ENCODE assay signal across 11 mouse cellular contexts in genomic region chr14:73415376-73416035, GRCm38 (mm10). TPM values are rescaled to one million over a fixed set of nuclear protein-coding genes. Genes with fewer than 3 reads are reported as not detected.
DNase-seq lines count a peak whose midpoint lies in the region; ATAC-seq and TF ChIP-seq lines count a peak whose summit lies in the region.
"Had no signal": no experiment of that assay in that cellular context is flagged by ENCODE, and none has a peak within 500 bp of the region (broad histone marks: within the 10 kb centered on the region; RNA-seq: fewer than 3 reads in every experiment).

No protein-coding gene starts in this region.

- peak overlapping the region; percentile 10; the same call in 1 of the 2 replicates for H3K4me3 ChIP-seq in heart, embryonic 12.5 days
- H3K4me3 ChIP-seq in forebrain, embryonic 14.5 days (ENCODE audit: low read depth, low read length) = no peak overlapping the region
- H3K4me3 ChIP-seq in limb, embryonic 14.5 days (replicated peaks; ENCODE audit: low read length) = no peak overlapping the region
- no peak overlapping the region for H3K4me3 ChIP-seq in kidney, embryonic 14.5 days (ENCODE audit: low read length)
- no peak overlapping the region for H3K4me3 ChIP-seq in intestine, postnatal 0 days (ENCODE audit: low read depth, low read length)

- H3K27ac ChIP-seq in heart, embryonic 12.5 days (ENCODE audit: poor library complexity, severe bottlenecking) = no peak overlapping the region; the same call in 1 of the 2 replicates
- no peak overlapping the region for H3K27ac ChIP-seq in forebrain, embryonic 14.5 days (ENCODE audit: low read depth, low read length)
- H3K27ac ChIP-seq in limb, embryonic 14.5 days (replicated peaks; ENCODE audit: low read depth, low read length) = peak overlapping the region; percentile 61; the same call in 1 of the 2 replicates
- H3K27ac ChIP-seq in kidney, embryonic 14.5 days (ENCODE audit: low read depth, low read length) = no peak overlapping the region
- H3K27ac ChIP-seq in intestine, postnatal 0 days (ENCODE audit: low read depth, low read length) = no peak overlapping the region

- no peaks in the 10 kb centered on the region for H3K9me3 ChIP-seq in heart, embryonic 12.5 days (replicated peaks)
- H3K9me3 ChIP-seq in forebrain, embryonic 14.5 days (replicated peaks; ENCODE audit: control insufficient read depth, low read length) = no peaks in the 10 kb centered on the region
- H3K9me3 ChIP-seq in limb, embryonic 14.5 days (ENCODE audit: control insufficient read depth, low read length) = no peaks in the 10 kb centered on the region
- H3K9me3 ChIP-seq in kidney, embryonic 14.5 days (ENCODE audit: control insufficient read depth, low read length) = no peaks in the 10 kb centered on the region
- no peaks in the 10 kb centered on the region for H3K9me3 ChIP-seq in intestine, postnatal 0 days (ENCODE audit: control insufficient read depth)

- TF ChIP-seq POLR2A in brain, embryonic 14.5 days (IDR thresholded peaks at IDR 0.05; ENCODE audit: borderline replicate concordance, extremely low read depth, insufficient read depth, insufficient read length, poor library complexity, severe bottlenecking) = no peak
- no peak for TF ChIP-seq POLR2A in limb, embryonic 14.5 days (IDR thresholded peaks at IDR 0.05; ENCODE audit: borderline replicate concordance, extremely low read depth, insufficient read depth, insufficient read length)

- H3K27me3 ChIP-seq in heart, embryonic 12.5 days (replicated peaks) = no peaks in the 10 kb centered on the region
- no peaks in the 10 kb centered on the region for H3K27me3 ChIP-seq in forebrain, embryonic 14.5 days (replicated peaks; ENCODE audit: control insufficient read depth, insufficient read depth, low read length)
- H3K27me3 ChIP-seq in limb, embryonic 14.5 days (ENCODE audit: control insufficient read depth, insufficient read depth, low read length) = no peaks in the 10 kb centered on the region
- no peaks in the 10 kb centered on the region for H3K27me3 ChIP-seq in kidney, embryonic 14.5 days (ENCODE audit: control insufficient read depth, insufficient read depth, low read length)
- H3K27me3 ChIP-seq in intestine, postnatal 0 days (replicated peaks; ENCODE audit: control insufficient read depth, insufficient read depth, low read length) = no peaks in the 10 kb centered on the region

- H3K9ac ChIP-seq in heart, embryonic 12.5 days = peak overlapping the region; percentile 16; the same call in 1 of the 2 replicates
- no peak overlapping the region for H3K9ac ChIP-seq in forebrain, embryonic 14.5 days (ENCODE audit: low read length)
- H3K9ac ChIP-seq in limb, embryonic 14.5 days (ENCODE audit: low read depth, low read length, severe bottlenecking) = no peak overlapping the region
- H3K9ac ChIP-seq in kidney, embryonic 14.5 days (ENCODE audit: low read depth, low read length) = no peak overlapping the region
- H3K9ac ChIP-seq in intestine, postnatal 0 days (ENCODE audit: low read depth, low read length) = no peak overlapping the region

- TF ChIP-seq CTCF in brain, embryonic 14.5 days (IDR thresholded peaks at IDR 0.05; ENCODE audit: borderline replicate concordance, extremely low read depth, insufficient read depth, insufficient read length) = no peak
- no peak for TF ChIP-seq CTCF in intestine, postnatal 0 days (IDR thresholded peaks at IDR 0.05; ENCODE audit: low read depth)

- H3K4me1 ChIP-seq in heart, embryonic 12.5 days (replicated peaks) = peaks cover 6% of the 10 kb centered on the region; the same call in 1 of the 2 replicates
- peaks cover 4% of the 10 kb centered on the region; the same call in 1 of the 2 replicates for H3K4me1 ChIP-seq in forebrain, embryonic 14.5 days (ENCODE audit: control insufficient read depth, insufficient read depth, low read length)
- H3K4me1 ChIP-seq in limb, embryonic 14.5 days (ENCODE audit: control insufficient read depth, insufficient read depth, low read length) = peaks cover 17% of the 10 kb centered on the region
- no peaks in the 10 kb centered on the region for H3K4me1 ChIP-seq in kidney, embryonic 14.5 days (ENCODE audit: control insufficient read depth, insufficient read depth, low read length)
- no peaks in the 10 kb centered on the region for H3K4me1 ChIP-seq in intestine, postnatal 0 days (replicated peaks; ENCODE audit: control insufficient read depth, insufficient read depth, low read length)

- peak overlapping the region; percentile 57 for H3K4me2 ChIP-seq in heart, embryonic 12.5 days
- no peak overlapping the region for H3K4me2 ChIP-seq in forebrain, embryonic 14.5 days (ENCODE audit: low read length)
- peak overlapping the region; percentile 30; the same call in 1 of the 2 replicates for H3K4me2 ChIP-seq in limb, embryonic 14.5 days (replicated peaks; ENCODE audit: low read depth, low read length, severe bottlenecking)
- no peak overlapping the region for H3K4me2 ChIP-seq in kidney, embryonic 14.5 days (replicated peaks; ENCODE audit: low read depth, low read length)
- H3K4me2 ChIP-seq in intestine, postnatal 0 days (replicated peaks; ENCODE audit: low read depth) = no peak overlapping the region

- no peak for ATAC-seq in heart, embryonic 12.5 days (ENCODE audit: insufficient number of reproducible peaks, low FRiP score)
- ATAC-seq in forebrain, embryonic 14.5 days = peak; percentile 32; the same call in 1 of the 2 replicates
- ATAC-seq in limb, embryonic 14.5 days (ENCODE audit: low FRiP score, low read depth) = peak; percentile 56
- no peak for ATAC-seq in kidney, embryonic 14.5 days (ENCODE audit: low FRiP score, low TSS enrichment)
- ATAC-seq in intestine, postnatal 0 days = no peak

- WGBS in heart, embryonic 12.5 days = 25% methylated on average over 13 of the region's 13 CpGs
- WGBS in forebrain, embryonic 14.5 days = 35% methylated on average over 13 of the region's 13 CpGs
- 23% methylated on average over 13 of the region's 13 CpGs for WGBS in limb, embryonic 14.5 days
- 59% methylated on average over 13 of the region's 13 CpGs for WGBS in kidney, embryonic 14.5 days
- 66% methylated on average over 13 of the region's 13 CpGs for WGBS in intestine, postnatal 0 days

- no peak for DNase-seq in heart, postnatal 4 days
- peak; percentile 49 for DNase-seq in brain, embryonic 14.5 days (ENCODE audit: low read depth)
- DNase-seq in forebrain, embryonic 14.5 days (ENCODE audit: low spot score) = peak; percentile 28
- DNase-seq in limb, embryonic 14.5 days (ENCODE audit: low spot score) = peak; percentile 58
- DNase-seq in gastrocnemius, adult 8-10 months (ENCODE audit: low spot score in 2 of 2) = no peak
- DNase-seq: layer of hippocampus, adult 9-11 months; lung, adult 18-20 months; right cerebral cortex, postnatal 4 days had no signal

- no peaks in the 10 kb centered on the region for H3K36me3 ChIP-seq in heart, embryonic 12.5 days
- no peaks in the 10 kb centered on the region for H3K36me3 ChIP-seq in forebrain, embryonic 14.5 days (ENCODE audit: control insufficient read depth, insufficient read depth, low read length)
- no peaks in the 10 kb centered on the region for H3K36me3 ChIP-seq in limb, embryonic 14.5 days (ENCODE audit: control insufficient read depth, insufficient read depth, low read length)
- H3K36me3 ChIP-seq in kidney, embryonic 14.5 days (ENCODE audit: control insufficient read depth, insufficient read depth, low read length) = no peaks in the 10 kb centered on the region
- H3K36me3 ChIP-seq in intestine, postnatal 0 days (ENCODE audit: control insufficient read depth, insufficient read depth) = no peaks in the 10 kb centered on the region

RNA-seq across cellular contexts. Expression of gene Itm2b, which starts 30.4 kb away (rescaled TPM):
- polyA plus RNA-seq in heart, embryonic 12.5 days (2016; fragmentation: Nextera tagmentation; extraction: Ambion mirVana) = 642 and 652 TPM in 2 replicates
- 100 to 1,000 TPM; 441 to 466 TPM for total RNA-seq in heart, postnatal 4 days (2021)
- polyA plus RNA-seq in brain, embryonic 14.5 days (2012; rRNA removed) = 371 and 377 TPM in 2 replicates
- polyA plus RNA-seq in forebrain, embryonic 14.5 days (2014; fragmentation: Nextera tagmentation; extraction: Ambion mirVana) = 754 and 783 TPM in 2 replicates
- 511 and 533 TPM in 2 replicates for polyA plus RNA-seq in limb, embryonic 14.5 days (2012; rRNA removed)
- 971 and 997 TPM in 2 replicates for polyA plus RNA-seq in limb, embryonic 14.5 days (2014; fragmentation: Nextera tagmentation; extraction: Ambion mirVana)
- 796 and 844 TPM in 2 replicates for polyA plus RNA-seq in kidney, embryonic 14.5 days (2014; fragmentation: Nextera tagmentation; extraction: Ambion mirVana)
- polyA plus RNA-seq in intestine, postnatal 0 days (2015; fragmentation: Nextera tagmentation; extraction: Ambion mirVana) = 1,587 and 1,596 TPM in 2 replicates
- total RNA-seq in gastrocnemius, adult 8-10 months (2022) = 100 to 1,000 TPM; 232 to 300 (median 269) TPM

Comparison
In these comparisons a context has a peak if more than half of its experiments do, and no peak if none do; other contexts are left out.
1. ATAC-seq: peak in forebrain, embryonic 14.5 days (single experiment) and limb, embryonic 14.5 days (single experiment); none in heart, embryonic 12.5 days (single experiment), kidney, embryonic 14.5 days (single experiment) and intestine, postnatal 0 days (single experiment).
2. H3K4me2 ChIP-seq: peak in heart, embryonic 12.5 days (single experiment) and limb, embryonic 14.5 days (single experiment); none in forebrain, embryonic 14.5 days (single experiment), kidney, embryonic 14.5 days (single experiment) and intestine, postnatal 0 days (single experiment).
3. DNase-seq: peak in brain, embryonic 14.5 days (single experiment), forebrain, embryonic 14.5 days (single experiment) and limb, embryonic 14.5 days (single experiment); none in heart, postnatal 4 days (single experiment) and gastrocnemius, adult 8-10 months (0 of 2).